Mouse (Mus musculus): Measurements from ENCODE around the gene Lta. TPM values are rescaled to one million over a fixed set of nuclear protein-coding genes. Genes with fewer than 3 reads are reported as not detected.
A peak's percentile ranks its signal among the peaks of the same experiment; 100 is the strongest.
"Not testable (repeated sequence)": the region's sequence is repeated elsewhere in the genome, so short reads cannot be mapped to it uniquely, and the experiment has no call there.

The Lta gene
- total RNA-seq, 1 experiment from 2014 or later, result not detected

DNA sequence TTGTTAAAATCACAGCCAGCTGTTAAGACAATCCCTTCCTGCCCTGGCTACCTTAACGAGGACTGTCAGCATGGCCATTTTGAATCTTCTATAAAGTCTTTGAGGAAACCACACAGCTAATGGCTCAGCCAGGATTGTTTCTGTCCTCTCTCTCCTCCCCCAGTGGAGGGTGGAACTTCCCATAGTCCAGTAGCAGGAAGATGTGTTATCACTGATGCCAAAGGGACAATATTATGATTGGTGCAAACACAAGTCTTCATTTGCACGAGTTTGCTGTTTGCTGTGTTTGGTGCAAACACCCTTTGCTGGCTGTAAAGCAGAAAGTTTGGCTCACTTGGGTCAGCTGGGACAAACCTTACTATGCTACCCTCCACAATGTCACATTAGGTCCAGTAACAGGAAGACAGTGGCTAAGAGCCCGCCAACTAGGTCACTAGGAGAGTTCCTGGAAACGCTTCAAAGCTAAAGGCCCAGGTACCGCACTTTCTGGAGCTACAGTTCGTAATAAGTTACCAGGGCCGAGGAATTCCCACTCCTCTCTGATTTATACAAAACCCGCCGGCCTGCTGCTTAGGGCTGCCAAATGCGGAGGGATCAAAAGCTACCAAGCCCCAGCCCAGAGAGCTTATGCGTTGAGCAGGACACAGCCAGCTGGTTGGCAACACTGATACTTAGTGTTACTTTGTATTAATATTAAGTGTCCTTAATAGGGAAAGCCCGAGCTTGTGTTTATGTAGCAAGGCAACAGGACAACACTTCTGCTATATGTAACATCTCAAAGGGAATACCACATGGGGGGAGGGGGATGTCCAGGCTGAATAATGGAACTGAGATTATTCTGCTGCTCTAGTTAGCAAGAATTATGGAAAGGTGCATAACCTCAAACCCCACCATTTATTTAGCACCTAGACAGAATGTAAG lies 35.5 kb upstream of the Lta start:
- no peak for ATAC-seq (replicated peaks; ENCODE audit: low read depth, poor library complexity, severe bottlenecking)

DNA sequence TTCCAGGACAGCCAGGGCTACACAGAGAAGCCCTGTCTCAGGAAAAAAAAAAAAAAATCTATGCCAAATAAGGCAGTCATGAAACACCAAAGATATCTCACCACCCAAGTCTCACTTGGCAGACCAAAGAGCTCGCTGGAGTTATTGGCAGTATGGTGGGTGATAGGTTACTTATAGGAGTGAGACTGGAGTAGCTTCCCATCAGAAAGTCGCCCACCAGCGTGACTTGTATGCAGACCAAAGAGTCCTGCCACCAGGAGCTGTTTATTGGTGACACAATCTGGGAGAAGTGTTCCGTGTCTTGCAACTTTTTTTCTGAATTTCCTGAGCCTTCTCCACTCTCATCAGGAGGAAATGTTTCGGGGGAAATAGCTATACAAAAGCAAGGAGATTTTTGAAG lies 34.5 kb upstream of the Lta start:
- no peak for ATAC-seq (replicated peaks; ENCODE audit: low read depth, poor library complexity, severe bottlenecking)

DNA sequence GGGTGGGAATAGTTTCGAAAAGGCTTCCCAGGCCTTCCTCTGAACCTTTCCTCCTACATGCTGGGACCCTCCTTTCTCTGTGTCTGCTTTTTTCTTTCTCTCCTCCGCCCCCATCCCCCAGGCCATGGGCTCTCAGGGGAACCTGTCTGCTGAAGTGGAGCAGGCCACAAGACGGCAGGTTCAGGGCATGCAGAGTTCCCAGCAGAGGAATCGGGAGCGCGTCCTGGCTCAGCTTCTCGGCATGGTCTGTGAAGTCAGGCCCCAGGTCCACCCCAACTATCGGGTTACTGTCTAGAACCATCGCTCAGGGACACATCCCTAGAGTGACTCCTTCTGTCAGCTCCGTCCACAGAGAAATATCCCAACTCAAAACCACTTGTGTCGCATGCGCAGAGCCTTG lies 32.4 kb upstream of the Lta start:
- no peak for ATAC-seq (replicated peaks; ENCODE audit: low read depth, poor library complexity, severe bottlenecking)

DNA sequence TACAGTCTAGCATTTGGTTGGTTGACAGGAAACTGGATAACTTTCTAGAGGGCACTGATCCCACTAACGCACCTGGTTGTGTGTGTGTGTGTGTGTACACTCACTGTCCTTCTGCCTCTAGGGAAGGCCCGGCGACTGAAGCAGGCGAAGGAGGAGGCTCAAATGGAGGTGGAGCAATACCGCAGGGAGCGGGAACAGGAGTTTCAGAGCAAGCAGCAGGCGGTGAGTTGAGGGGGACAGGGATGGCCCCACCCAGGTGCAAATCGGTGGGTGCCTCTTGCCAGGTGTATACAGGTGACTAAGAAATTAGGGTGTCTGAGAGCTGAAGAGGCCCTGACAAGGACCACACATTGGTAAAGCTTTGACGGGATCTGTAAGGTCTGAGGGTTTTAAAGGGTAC lies 31.8 kb upstream of the Lta start:
- ATAC-seq (replicated peaks; ENCODE audit: low read depth, poor library complexity, severe bottlenecking), result no peak

DNA sequence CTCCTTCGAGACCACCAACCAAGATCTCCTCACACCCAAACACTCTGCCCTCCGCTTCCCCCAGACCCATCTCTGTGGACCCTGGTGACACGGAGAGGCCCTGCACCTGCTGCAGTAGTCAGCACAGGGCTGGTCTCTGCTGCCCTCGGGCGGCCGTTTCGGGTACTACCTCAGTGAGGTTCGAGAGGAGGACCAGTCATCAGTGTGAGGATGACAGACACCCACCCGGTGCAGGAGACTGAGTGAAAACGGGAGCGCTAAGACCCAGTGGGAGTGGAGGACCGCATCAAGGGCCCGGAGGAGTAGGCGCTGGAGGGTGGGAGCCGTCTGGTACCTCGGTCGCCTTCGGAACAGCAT lies 31.2 kb upstream of the Lta start:
- peak; percentile 69 for ATAC-seq (replicated peaks; ENCODE audit: low read depth, poor library complexity, severe bottlenecking)

DNA sequence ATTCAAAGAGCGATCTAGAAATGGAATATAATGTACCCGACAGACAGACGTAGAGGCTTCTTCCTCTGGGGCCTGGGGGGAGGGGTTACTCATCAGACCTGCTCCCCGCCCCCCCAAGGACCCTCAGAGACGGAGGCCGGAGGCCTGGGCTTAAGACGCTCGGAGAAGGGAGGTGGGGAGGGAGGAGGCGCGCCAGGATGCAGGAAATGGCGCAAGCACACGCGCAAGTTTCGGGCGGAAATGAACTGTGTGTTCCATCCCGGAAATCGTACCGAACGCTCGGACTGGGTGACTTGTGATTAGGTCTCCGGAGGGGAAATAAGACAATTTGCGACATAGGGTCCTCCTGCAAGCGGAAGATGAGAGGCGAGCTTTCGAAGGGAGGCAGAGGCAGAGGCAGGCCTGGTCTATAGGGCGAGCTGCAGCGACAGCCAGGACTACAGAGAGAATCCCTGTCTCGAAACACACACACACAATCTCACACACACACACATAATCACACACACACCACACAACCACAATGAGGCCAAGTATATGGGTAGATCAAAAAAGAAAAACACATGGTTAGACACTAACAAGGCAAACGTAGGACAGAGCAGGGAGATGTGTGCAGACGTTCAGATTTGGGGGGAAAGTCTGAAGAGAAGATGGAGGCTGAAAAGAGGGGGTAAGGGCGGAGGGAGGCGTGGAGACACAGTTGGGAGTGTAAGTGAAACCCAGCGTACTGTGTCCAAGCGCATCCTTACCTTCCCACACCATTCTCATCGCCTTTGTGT lies 30.7 kb upstream of the Lta start, which contains the start of gene Nfkbil1:
Gene Nfkbil1 (minus strand): TSS at position 179 of the 776 bp plus-strand sequence.
- ATAC-seq (replicated peaks; ENCODE audit: low read depth, poor library complexity, severe bottlenecking), result peak; percentile 68

DNA sequence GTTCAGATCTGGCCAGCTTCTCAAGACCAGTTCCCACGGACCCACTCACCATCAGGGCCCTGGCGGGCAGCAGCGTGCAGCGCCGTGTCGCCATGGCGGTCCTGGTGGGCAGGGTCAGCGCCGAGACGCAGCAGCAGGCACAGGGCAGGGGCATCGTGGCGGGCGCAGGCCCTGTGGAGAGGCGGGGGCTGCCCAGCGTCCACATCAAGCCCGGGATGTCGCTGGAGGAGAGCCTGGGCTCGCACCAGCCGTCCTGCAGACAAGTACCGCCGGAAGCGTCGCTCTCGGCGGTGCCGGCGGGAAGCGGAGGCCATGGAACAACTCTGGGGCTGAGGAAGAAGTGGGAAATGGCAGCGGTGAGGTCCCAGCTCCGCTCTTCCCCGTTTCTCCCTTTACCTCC lies 29.8 kb upstream of the Lta start:
- ATAC-seq (replicated peaks; ENCODE audit: low read depth, poor library complexity, severe bottlenecking), result no peak

DNA sequence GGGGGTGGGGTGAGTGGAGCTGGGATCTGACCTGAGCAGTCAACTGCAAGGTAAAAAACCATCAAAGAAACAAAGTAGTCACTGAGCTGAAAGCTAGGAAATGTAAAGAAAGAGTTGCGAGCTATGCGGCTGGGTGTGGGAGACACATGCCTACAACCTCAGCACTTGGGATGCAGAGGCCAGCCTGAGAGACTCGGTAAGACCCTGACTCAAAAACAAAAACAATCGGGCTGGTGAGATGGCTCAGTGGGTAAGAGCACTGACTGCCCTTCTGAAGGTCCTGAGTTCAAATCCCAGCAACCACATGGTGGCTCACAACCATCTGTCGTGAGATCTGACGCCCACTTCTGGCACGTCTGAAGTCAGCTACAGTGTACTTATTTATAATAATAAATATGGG lies 28.9 kb upstream of the Lta start:
- not testable (repeated sequence) for ATAC-seq (replicated peaks; ENCODE audit: low read depth, poor library complexity, severe bottlenecking)

DNA sequence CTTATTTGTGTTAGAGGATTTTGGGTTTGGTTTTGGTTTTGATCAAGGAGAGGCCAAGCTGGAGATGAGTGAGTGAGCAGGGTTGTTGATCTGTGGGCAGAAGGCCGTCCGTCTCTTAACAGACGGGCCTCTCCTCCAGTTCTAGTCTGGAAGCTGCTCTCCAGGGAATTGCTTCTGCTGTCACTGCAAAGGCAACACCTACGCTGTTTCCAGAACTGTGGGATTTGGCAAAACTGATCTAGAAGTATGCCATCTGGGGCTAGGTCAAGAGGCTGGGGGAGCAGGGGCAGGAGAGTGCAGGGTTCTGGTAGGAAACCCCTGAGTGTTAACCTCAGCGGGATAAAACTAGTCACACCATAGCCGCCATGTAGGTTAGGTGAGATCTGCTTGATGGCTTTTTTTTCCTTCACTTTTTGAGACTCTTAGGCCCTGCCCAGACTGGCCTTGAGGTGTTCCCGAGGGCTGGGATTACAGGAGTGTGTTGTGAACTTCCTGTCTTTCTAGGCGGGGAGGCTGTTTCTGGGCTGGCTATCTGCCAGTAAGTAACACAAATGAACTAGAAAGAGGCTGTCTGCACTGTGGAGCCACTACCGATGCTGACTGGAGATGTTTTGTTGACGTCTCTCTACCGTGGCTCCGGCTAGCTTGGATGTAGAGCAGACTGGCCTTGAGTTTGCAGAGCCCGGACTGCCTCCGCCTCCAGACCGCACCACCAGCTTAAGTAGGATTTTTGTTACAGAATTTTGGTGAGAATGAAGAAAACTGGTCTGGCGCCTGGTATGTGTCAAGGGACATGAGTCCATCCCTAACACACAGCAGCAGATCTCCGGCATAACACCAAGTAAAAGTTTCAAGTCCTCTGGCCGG lies 28.2 kb upstream of the Lta start, which contains the start of gene Atp6v1g2:
Gene Atp6v1g2 (plus strand): TSS at position 547 of the 867 bp plus-strand sequence.
- no peak for ATAC-seq (replicated peaks; ENCODE audit: low read depth, poor library complexity, severe bottlenecking)

DNA sequence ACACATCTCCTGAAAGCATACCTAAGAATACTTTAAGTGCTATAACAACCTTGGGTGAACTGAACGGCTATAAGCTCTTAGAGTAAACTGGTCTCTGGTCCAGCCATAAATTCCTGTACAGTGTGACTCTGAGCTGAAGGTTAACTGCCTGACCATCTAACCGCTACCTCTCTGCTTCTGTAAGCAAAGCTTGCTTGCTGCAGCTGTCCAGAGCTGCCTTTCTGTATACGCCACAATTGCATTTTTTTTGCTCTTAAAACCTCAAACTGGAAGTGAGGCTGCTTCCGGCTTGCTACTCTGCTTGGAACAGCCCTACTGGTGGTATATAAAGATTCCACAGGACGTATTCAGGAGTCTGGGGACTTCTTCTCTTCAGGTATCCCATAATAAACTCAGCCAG lies 27.5 kb upstream of the Lta start:
- ATAC-seq (replicated peaks; ENCODE audit: low read depth, poor library complexity, severe bottlenecking), result peak; percentile 13

DNA sequence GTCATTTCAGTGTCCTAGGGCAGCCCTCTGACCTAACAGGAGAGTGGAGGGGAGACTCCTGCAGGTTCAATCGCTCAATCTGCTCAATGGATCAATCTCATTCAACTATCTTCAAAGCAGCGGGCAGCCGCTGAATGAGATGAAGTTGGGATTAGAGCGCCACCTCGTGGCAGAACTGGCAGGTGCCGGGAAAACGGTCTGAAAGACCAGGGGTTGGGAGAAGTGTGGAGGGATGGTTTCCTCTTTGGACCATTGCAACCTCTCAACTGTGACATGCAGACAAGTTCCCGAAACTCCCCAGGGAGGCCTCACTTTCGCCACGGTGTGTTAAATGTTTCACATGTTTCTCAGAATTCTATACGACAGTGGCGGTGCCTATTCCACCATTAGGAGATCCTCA lies 26.9 kb upstream of the Lta start:
- 0 out of 2 replicates have a peak, but pooled peaks have one; percentile 12 for ATAC-seq (replicated peaks; ENCODE audit: low read depth, poor library complexity, severe bottlenecking)

DNA sequence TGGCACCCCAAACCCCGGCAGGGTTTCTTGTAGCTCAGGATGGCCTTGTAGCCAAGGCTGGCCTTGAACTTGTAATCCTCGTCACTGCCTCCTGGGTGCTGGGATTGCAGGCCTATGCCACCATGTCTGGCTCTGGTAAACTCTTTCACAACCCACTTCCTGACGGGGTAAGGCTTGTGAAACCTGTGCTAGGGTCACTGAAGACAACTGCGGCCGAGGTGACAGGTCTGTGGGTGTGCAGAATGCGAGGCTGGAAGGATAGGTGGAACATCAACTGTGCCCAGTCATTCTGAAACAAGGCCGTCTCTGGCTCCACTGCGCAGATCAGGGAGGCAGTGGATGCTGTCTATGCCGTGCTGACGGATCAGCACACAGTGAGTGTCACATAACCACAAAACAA lies 25.9 kb upstream of the Lta start:
- ATAC-seq (replicated peaks; ENCODE audit: low read depth, poor library complexity, severe bottlenecking), result no peak

DNA sequence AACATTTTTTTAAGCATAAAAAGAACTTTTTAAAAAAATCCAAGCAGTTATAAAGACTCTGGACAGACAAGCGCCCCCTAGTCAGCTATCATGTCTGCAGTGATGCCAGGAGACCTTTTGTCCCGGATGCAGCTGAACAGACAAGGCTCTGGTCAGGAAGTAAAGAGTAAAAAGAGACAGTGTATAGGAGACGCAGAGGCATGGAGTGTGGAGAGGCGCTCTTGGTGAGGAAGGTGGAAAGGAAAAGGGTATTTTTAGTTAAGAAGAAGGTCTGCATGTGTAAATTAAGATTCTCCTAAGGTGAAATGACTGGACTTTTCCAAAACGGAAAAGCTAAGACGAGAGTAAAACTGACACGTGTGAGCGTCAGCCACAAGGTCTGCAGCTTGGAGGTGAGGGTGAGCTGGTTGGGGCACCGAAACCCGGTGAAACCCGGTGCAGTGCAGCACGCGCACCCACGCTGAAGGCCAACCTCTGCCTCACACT lies 21.5 kb upstream of the Lta start:
- ATAC-seq (replicated peaks; ENCODE audit: low read depth, poor library complexity, severe bottlenecking), result no peak

DNA sequence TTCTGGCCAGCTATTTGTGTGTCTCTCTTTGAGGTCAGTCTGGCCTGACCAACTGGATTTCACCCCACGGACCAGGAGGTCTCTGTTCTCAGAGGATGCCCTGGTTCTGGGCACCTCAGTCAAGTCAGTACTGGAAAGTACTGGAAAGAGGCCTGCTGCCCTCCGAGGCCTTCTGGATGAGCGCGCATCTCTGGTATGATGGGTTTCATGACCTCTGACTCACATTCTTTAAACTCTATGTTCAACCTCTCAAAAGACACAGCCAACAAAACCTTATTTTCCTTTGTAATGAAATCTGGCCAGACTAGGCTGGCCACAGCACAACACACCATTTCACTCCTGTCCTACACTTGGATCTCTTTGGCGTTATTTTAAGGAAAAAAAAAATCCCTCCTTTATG lies 20.3 kb upstream of the Lta start:
- ATAC-seq (replicated peaks; ENCODE audit: low read depth, poor library complexity, severe bottlenecking), result no peak

DNA sequence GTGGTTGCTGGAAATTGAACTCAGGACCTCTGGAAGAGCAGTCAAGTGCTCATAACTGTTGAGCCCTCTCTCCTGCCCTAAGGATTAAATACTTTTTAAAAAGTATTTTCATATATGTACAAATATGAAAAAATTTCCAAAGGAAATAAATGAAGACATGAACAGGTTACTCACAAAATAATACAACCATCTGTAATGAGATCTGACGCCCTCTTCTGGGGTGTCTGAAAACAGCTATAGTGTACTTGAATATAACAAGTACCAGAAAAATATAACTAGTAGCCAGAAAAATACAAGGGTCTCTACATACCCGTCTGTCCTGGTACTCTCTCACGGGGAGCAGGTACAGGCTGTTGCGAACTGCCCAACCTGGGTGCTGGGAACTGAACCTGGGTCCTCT lies 19.5 kb upstream of the Lta start:
- ATAC-seq (replicated peaks; ENCODE audit: low read depth, poor library complexity, severe bottlenecking), result no peak

DNA sequence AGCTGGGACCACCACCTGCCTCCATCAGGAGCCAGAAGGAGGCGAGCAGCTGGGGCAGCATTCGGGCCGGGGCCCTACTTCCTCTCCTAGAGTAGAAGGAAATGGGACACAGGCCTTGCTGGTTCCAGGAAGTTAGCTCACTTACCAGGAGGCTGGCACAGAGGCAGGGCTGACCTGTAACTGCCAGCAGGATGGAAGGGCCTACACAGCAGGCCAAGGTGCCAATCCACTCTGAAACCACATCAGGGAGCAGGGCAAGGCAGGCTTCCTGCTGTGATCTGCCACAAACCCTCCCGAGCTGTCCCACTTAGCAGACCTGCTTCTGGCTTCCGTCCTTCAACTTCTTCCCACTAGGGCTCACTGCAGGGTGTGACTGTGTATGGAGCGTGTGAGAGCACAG lies 17.1 kb upstream of the Lta start:
- peak; percentile 59 for ATAC-seq (replicated peaks; ENCODE audit: low read depth, poor library complexity, severe bottlenecking)

DNA sequence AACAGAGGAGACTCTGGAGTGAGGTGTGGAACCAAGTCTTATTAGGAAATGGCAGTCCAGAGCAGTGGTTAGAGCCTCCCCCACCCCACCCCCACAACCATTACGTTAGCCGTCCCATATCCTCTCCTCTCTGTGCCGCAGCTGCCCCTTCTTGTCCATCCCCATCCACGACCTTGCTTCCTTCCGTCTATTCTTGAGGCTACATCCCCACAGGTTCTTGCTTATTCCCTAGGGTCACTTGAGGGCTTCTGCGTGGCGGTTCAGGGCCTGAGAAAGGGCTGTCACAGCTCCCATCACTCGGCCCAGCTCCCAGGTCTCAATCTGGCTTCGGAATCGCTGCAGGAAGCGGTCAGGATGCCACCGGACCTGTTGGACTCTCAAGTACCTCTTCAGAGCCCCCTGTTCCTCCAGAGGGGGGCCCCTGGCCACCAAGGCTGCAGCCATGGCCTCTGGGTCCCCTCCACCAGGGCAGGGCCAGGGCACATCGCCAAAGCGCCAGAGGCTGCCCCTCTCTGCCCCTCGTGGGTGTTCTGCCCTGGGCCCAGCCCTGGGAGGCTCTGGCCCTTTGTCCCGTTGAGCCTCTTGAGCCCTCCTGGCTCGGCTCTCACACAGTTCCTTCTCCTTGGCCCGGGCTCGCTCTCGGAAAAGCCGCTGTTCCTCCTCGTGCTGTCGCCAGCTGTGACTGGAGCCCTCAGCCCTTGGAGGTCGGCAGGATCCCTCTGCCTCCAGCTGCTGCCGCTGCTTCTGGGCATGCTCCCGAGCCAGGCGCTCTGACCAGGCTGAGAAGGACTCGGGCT lies 15.2 kb upstream of the Lta start, which contains the start of gene Gm16181:
Gene Gm16181 (plus strand): TSS at position 679 of the 797 bp plus-strand sequence.
- no peak for ATAC-seq (replicated peaks; ENCODE audit: low read depth, poor library complexity, severe bottlenecking)

DNA sequence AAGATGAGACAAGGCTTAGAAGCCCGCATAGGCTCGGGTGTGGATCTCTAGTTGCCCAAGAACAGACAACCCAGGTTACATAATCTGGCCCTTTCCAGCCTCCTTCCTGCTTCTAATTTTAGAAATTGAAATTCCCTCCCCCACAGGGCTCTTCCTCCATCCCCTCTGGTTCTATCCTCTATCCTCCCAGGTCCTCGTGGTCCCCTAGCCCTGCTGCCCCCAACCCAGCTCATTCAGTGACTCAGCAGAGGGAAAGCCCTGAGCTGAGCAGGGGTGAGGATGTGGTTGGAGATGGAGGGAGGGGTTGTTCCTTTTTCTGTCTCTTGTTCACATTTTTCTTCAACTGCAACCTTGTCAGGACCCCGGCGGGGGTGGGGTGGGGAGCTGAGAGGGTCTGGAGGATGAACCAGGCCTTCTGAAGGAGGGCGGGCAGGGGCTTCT lies 14.5 kb upstream of the Lta start:
- peak; percentile 66 for ATAC-seq (replicated peaks; ENCODE audit: low read depth, poor library complexity, severe bottlenecking)

DNA sequence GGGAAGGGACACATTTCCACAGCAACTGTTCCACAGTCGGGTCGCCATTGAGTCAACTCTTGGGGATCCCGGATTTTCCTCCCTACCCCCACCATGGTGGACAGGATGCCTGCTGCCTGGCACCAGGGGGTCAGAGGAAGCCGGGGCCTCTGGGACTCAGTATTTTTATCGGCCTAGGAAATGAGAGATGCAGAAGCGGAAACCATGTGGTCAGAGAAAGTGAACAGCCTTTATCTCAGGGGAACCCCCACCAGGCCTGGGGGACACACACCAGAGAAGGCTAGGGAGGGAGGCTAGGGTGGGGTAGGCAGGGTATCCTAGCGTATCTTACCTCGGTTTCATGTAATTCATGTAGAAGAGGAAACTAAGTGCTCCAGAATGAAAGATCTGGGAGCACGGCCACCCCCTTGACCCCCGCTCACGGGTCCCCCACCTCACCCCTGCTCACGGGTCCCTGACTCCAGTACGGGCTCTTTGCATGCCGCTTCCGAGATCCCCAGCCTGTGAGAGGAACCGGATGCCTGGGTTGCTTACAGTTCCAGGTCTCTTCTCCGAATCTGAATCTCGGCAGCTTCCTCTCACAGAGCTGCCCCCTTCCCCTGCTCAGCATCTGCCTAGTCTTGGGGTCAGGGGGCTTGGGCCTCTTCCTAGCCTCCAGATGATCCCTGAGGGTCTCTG lies 13.5 kb upstream of the Lta start:
- ATAC-seq (replicated peaks; ENCODE audit: low read depth, poor library complexity, severe bottlenecking), result peak; percentile 61

Data from common myeloid progenitor, adult 5-6 weeks (primary cell).